Mouse (Mus musculus): ENCODE results near the gene Rreb1.

- TF ChIP-seq EP300 (IDR thresholded peaks at IDR 0.05; ENCODE audit: low read depth) (no peak), CTCF (IDR thresholded peaks at IDR 0.05; ENCODE audit: low read depth) (no peak)
These were observed 24.2 kb downstream of the Rreb1 start for GRCm38 (mm10) chr13:37802246-37803003.

Measured in heart, postnatal 0 days (tissue).